Mouse (Mus musculus): ENCODE measurements around the gene Ryr1. TPM values are rescaled to one million over a fixed set of nuclear protein-coding genes. Genes with fewer than 3 reads are reported as not detected.
"Not testable (repeated sequence)": the region's sequence is repeated elsewhere in the genome, so short reads cannot be mapped to it uniquely, and the experiment has no call there.

Gene Ryr1
- polyA plus RNA-seq, 1 experiment from 2014 or later: 0.09 TPM

- H3K4me1 ChIP-seq (replicated peaks): peaks cover 18% of the 10 kb centered on the region
- no peaks in the 10 kb centered on the region for H3K27me3 ChIP-seq
- peak overlapping the region; percentile 86 for H3K27ac ChIP-seq
- H3K9ac ChIP-seq: peak overlapping the region; percentile 68
- WGBS: 12% methylated on average over 19 of the region's 19 CpGs
- H3K9me3 ChIP-seq (replicated peaks): no peaks in the 10 kb centered on the region
- ATAC-seq (replicated peaks; ENCODE audit: insufficient number of reproducible peaks, insufficient read depth, low FRiP score, low read depth): peak; percentile 30
- peak overlapping the region; percentile 80 for H3K4me3 ChIP-seq
- H3K4me2 ChIP-seq: peak overlapping the region; percentile 77
- H3K36me3 ChIP-seq: peaks cover 20% of the 10 kb centered on the region
Observed at GRCm38 (mm10) chr7:28982274-28983013, 142.5 kb downstream of the Ryr1 start.

- Histone ChIP-seq H3K4me2 (peak within 1 kb of the TSS; percentile 85), H3K4me3 (peak within 1 kb of the TSS; percentile 80), H3K4me1 (replicated peaks) (peaks cover 18% of the 10 kb centered on the region), H3K9me3 (replicated peaks) (no peaks in the 10 kb centered on the region), H3K27me3 (no peaks in the 10 kb centered on the region), H3K27ac (peak within 1 kb of the TSS; percentile 86), H3K36me3 (peaks cover 27% of the 10 kb centered on the region), H3K9ac (peak within 1 kb of the TSS; percentile 73)
- WGBS: under 1% methylated on average over 36 of the region's 36 CpGs
- ATAC-seq (replicated peaks; ENCODE audit: insufficient number of reproducible peaks, insufficient read depth, low FRiP score, low read depth): peak; percentile 94
Observed at GRCm38 (mm10) chr7:28981651-28982273, 143.2 kb downstream of the Ryr1 start, which contains the start of the genes Eif3k and Map4k1. TSS of gene Eif3k (minus strand) at chr7:28981864. TSS of gene Map4k1 (plus strand) at chr7:28982050.

GRCm38 (mm10) chr7:28977556-28977955 lies 147.4 kb downstream of the Ryr1 start:
- H3K9me3 ChIP-seq (replicated peaks): no peaks in the 10 kb centered on the region
- no peak overlapping the region for H3K9ac ChIP-seq
- no peaks in the 10 kb centered on the region for H3K27me3 ChIP-seq
- no peak overlapping the region for H3K27ac ChIP-seq
- peaks cover 17% of the 10 kb centered on the region for H3K4me1 ChIP-seq (replicated peaks)
- H3K4me2 ChIP-seq: no peak overlapping the region
- ATAC-seq (replicated peaks; ENCODE audit: insufficient number of reproducible peaks, insufficient read depth, low FRiP score, low read depth): no peak
- H3K4me3 ChIP-seq: no peak overlapping the region
- H3K36me3 ChIP-seq: peaks cover 45% of the 10 kb centered on the region
- 75% methylated on average over 9 of the region's 9 CpGs for WGBS

- no peaks in the 10 kb centered on the region for H3K27me3 ChIP-seq
- H3K4me3 ChIP-seq: no peak overlapping the region
- peaks cover 22% of the 10 kb centered on the region for H3K4me1 ChIP-seq (replicated peaks)
- peaks cover 30% of the 10 kb centered on the region for H3K36me3 ChIP-seq
- H3K4me2 ChIP-seq: no peak overlapping the region
- ATAC-seq (replicated peaks; ENCODE audit: insufficient number of reproducible peaks, insufficient read depth, low FRiP score, low read depth): no peak
- no peaks in the 10 kb centered on the region for H3K9me3 ChIP-seq (replicated peaks)
- H3K9ac ChIP-seq: no peak overlapping the region
- WGBS: 83% methylated on average over 8 of the region's 8 CpGs
- peak overlapping the region; percentile 81; the same call in 1 of the 2 replicates for H3K27ac ChIP-seq
Observed at GRCm38 (mm10) chr7:28973025-28973424, 152.0 kb downstream of the Ryr1 start.

GRCm38 (mm10) chr7:28972542-28972985 lies 152.4 kb downstream of the Ryr1 start:
- H3K27me3 ChIP-seq: no peaks in the 10 kb centered on the region
- peaks cover 22% of the 10 kb centered on the region for H3K4me1 ChIP-seq (replicated peaks)
- H3K4me3 ChIP-seq: no peak overlapping the region
- H3K4me2 ChIP-seq: no peak overlapping the region
- peak overlapping the region; percentile 81 for H3K27ac ChIP-seq
- no peak overlapping the region for H3K9ac ChIP-seq
- 69% methylated on average over 8 of the region's 8 CpGs for WGBS
- H3K36me3 ChIP-seq: peaks cover 26% of the 10 kb centered on the region
- no peak; the same call in 1 of the 2 replicates for ATAC-seq (replicated peaks; ENCODE audit: insufficient number of reproducible peaks, insufficient read depth, low FRiP score, low read depth)
- H3K9me3 ChIP-seq (replicated peaks): no peaks in the 10 kb centered on the region

- H3K9ac ChIP-seq: no peak overlapping the region
Observed at GRCm38 (mm10) chr7:28971770-28972269, 153.2 kb downstream of the Ryr1 start.

GRCm38 (mm10) chr7:28971029-28971428 lies 153.9 kb downstream of the Ryr1 start:
- Histone ChIP-seq H3K9ac (no peak overlapping the region), H3K4me2 (no peak overlapping the region), H3K27me3 (no peaks in the 10 kb centered on the region), H3K4me3 (no peak overlapping the region), H3K27ac (peak overlapping the region; percentile 81), H3K4me1 (replicated peaks) (peaks cover 29% of the 10 kb centered on the region), H3K9me3 (replicated peaks) (no peaks in the 10 kb centered on the region), H3K36me3 (peaks cover 14% of the 10 kb centered on the region)
- WGBS: 82% methylated on average over 7 of the region's 7 CpGs
- no peak for ATAC-seq (replicated peaks; ENCODE audit: insufficient number of reproducible peaks, insufficient read depth, low FRiP score, low read depth)

More at GRCm38 (mm10) chr7:28971770-28972269, 153.2 kb downstream of the Ryr1 start:
- Histone ChIP-seq H3K27ac (peak overlapping the region; percentile 81), H3K36me3 (peaks cover 19% of the 10 kb centered on the region), H3K9me3 (replicated peaks) (no peaks in the 10 kb centered on the region), H3K4me1 (replicated peaks) (peaks cover 25% of the 10 kb centered on the region), H3K4me2 (no peak overlapping the region), H3K4me3 (no peak overlapping the region), H3K27me3 (no peaks in the 10 kb centered on the region)
- peak; percentile 64 for ATAC-seq (replicated peaks; ENCODE audit: insufficient number of reproducible peaks, insufficient read depth, low FRiP score, low read depth)
- 23% methylated on average over 6 of the region's 6 CpGs for WGBS

- H3K9me3 ChIP-seq (replicated peaks): no peaks in the 10 kb centered on the region
- peaks cover 29% of the 10 kb centered on the region for H3K4me1 ChIP-seq (replicated peaks)
- H3K4me3 ChIP-seq: no peak overlapping the region
- 51% methylated on average over 12 of the region's 12 CpGs for WGBS
- H3K9ac ChIP-seq: no peak overlapping the region
- H3K36me3 ChIP-seq: peaks cover 14% of the 10 kb centered on the region
- H3K4me2 ChIP-seq: no peak overlapping the region
- H3K27ac ChIP-seq: peak overlapping the region; percentile 21; the same call in 1 of the 2 replicates
- no peaks in the 10 kb centered on the region for H3K27me3 ChIP-seq
- no peak for ATAC-seq (replicated peaks; ENCODE audit: insufficient number of reproducible peaks, insufficient read depth, low FRiP score, low read depth)
Observed at GRCm38 (mm10) chr7:28969672-28970394, 155.1 kb downstream of the Ryr1 start.

GRCm38 (mm10) chr7:28969271-28969670 lies 155.7 kb downstream of the Ryr1 start:
- WGBS: 100% methylated on average over 1 of the region's 1 CpGs
- no peak for ATAC-seq (replicated peaks; ENCODE audit: insufficient number of reproducible peaks, insufficient read depth, low FRiP score, low read depth)
- H3K27me3 ChIP-seq: no peaks in the 10 kb centered on the region
- no peak overlapping the region for H3K9ac ChIP-seq
- no peak overlapping the region for H3K27ac ChIP-seq
- no peaks in the 10 kb centered on the region for H3K9me3 ChIP-seq (replicated peaks)
- peaks cover 29% of the 10 kb centered on the region for H3K4me1 ChIP-seq (replicated peaks)
- peaks cover 11% of the 10 kb centered on the region for H3K36me3 ChIP-seq
- no peak overlapping the region for H3K4me3 ChIP-seq
- H3K4me2 ChIP-seq: no peak overlapping the region

- not testable (repeated sequence) for H3K9me3 ChIP-seq (replicated peaks); H3K4me3 ChIP-seq; H3K27ac ChIP-seq; H3K36me3 ChIP-seq; H3K4me2 ChIP-seq; H3K9ac ChIP-seq; H3K27me3 ChIP-seq; ATAC-seq (replicated peaks; ENCODE audit: insufficient number of reproducible peaks, insufficient read depth, low FRiP score, low read depth)
- peaks cover 29% of the 10 kb centered on the region for H3K4me1 ChIP-seq (replicated peaks)
- WGBS: 91% methylated on average over 8 of the region's 8 CpGs
Observed at GRCm38 (mm10) chr7:28968120-28968519, 156.9 kb downstream of the Ryr1 start.

Data from heart, embryonic 15.5 days (tissue).